Mouse (Mus musculus) ovary, postnatal 10 days (tissue): ENCODE measurements around the gene Vmn1r104.
"Not testable (repeated sequence)": the region's sequence is repeated elsewhere in the genome, so short reads cannot be mapped to it uniquely, and the experiment has no call there.

Source experiments
- DNase-seq: peaks from one replicate; pipeline ENCODE4 v3.0.0; 2022; ENCODE audit warnings: low spot score

Vmn1r104 gene

DNA sequence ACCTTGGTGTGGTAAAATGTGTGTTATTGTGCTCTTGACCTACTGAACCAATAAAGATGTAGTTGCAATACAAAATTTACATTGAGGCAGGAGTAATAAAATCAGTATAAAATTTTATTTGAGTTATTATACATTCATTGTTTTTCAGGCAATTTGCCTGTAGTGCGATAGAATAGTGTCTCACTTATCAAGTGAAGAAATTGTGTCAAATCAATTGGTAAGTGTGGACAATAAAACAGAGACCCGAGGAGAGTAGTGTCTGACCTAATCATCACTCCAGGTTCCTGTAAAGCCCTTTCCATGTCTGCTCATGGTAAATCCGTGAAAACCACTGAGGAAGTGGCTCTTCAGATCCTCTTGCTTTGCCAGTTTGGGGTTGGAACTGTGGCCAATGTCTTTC lies at the start of gene Vmn1r104:
TSS of gene Vmn1r104 (plus strand) at position 301 of the 400 bp plus-strand sequence.
- DNase-seq, result not testable (repeated sequence)

DNA sequence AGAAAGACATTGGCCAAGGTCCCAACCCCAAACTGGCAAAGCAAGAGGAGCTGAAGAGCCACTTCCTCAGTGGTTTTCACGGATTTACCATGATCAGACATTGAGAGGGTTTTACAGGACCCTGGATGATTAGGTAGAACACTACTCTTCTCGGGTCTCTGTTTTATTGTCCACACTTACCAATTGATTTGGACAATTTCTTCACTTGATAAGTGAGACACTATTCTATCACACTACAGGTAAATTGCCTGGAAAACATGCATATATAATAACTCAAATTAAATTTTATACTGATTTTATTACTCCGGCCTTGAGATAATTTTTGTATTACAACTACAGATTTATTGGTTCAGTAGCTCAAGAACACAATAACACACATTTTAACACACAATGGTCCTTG lies 23.2 kb upstream of the Vmn1r104 start, which contains the start of gene Vmn1r103:
TSS of gene Vmn1r103 (minus strand) at position 101 of the 400 bp plus-strand sequence.
- DNase-seq, result not testable (repeated sequence)

DNA sequence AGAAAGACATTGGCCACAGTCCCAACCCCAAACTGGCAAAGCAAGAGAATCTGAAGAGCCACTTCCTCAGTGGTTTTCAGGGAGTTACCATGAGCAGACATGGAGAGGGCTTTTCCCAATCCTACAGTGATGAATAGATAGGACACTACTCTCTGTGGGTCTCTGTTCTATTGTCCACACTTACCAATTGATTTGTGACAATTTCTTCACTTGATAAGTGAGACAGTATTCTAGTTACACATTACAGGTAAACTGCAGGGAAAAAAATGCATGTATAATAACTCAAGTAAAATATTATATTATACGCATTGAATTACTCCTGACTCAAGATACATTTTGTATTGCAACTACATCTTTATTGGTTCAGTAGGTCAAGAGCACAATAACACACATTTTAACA lies 12.0 kb downstream of the Vmn1r104 start, which contains the start of gene Gm5726:
TSS of gene Gm5726 (minus strand) at position 101 of the 400 bp plus-strand sequence.
- not testable (repeated sequence) for DNase-seq

DNA sequence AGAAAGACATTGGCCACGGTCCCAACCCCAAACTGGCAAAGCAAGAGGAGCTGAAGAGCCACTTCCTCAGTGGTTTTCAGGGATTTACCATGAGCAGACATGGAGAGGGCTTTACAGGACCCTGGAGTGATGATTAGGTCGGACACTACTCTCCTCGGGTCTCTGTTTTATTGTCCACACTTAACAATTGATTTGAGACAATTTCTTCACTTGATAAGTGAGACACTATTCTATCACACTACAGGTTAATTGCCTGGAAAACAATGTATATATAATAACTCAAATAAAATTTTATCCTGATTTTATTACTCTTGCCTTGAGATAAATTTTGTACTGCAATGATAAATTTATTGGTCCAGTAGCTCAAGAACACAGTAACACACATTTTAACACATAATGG lies 42.5 kb downstream of the Vmn1r104 start, which contains the start of gene Gm4141:
TSS of gene Gm4141 (minus strand) at position 101 of the 400 bp plus-strand sequence.
- DNase-seq, result not testable (repeated sequence)
